Mouse (Mus musculus) heart, postnatal 14 days (tissue): Measurements from ENCODE around the gene Ptprh. TPM values are rescaled to one million over a fixed set of nuclear protein-coding genes. Genes with fewer than 3 reads are reported as not detected.
"Not testable (repeated sequence)": the region's sequence is repeated elsewhere in the genome, so short reads cannot be mapped to it uniquely, and the experiment has no call there.

Experiments used
- DNase-seq, 2 experiments: peaks; one replicate each; pipeline ENCODE4 v3.0.0; 2021 to 2022
- intact Hi-C: fragments of 180-260 bp; cut with DNase I; formaldehyde crosslinking; loops from one replicate; pipeline ENCODE4 v1.15.1; 2025
- total RNA-seq, 2 experiments: library from RNA; stranded (reverse); gene quantifications; 2 replicates each; pipeline ENCODE4 v1.2.3; 2021

Ptprh gene
- total RNA-seq, 2 experiments from 2014 or later, result not detected

- no peak for DNase-seq
- intact Hi-C loops, result no loop called here
Observed at GRCm38 (mm10) chr7:4611921-4612341, 8.1 kb upstream of the Ptprh start.

- intact Hi-C loops, result no loop called here
- DNase-seq, result no peak
Observed at GRCm38 (mm10) chr7:4611511-4611910, 7.7 kb upstream of the Ptprh start.

GRCm38 (mm10) chr7:4608002-4608401 is 4.2 kb upstream of the Ptprh start:
- no peak for DNase-seq

GRCm38 (mm10) chr7:4602969-4603368 is 872 bp downstream of the Ptprh start:
- DNase-seq, result no peak
- intact Hi-C loops, result no loop called here

More at GRCm38 (mm10) chr7:4608002-4608401, 4.2 kb upstream of the Ptprh start:
- intact Hi-C loops, result no loop called here

GRCm38 (mm10) chr7:4597046-4597445 is 6.8 kb downstream of the Ptprh start:
- intact Hi-C loops, DNase-seq: not testable (repeated sequence)

GRCm38 (mm10) chr7:4581481-4581880 is 22.4 kb downstream of the Ptprh start:
- DNase-seq, intact Hi-C loops: not testable (repeated sequence)

- intact Hi-C loops, DNase-seq: not testable (repeated sequence)
Observed at GRCm38 (mm10) chr7:4572361-4572760, 31.5 kb downstream of the Ptprh start.

GRCm38 (mm10) chr7:4562660-4563059 is 41.2 kb downstream of the Ptprh start:
- no peak for DNase-seq
- intact Hi-C loops, result no loop called here

- intact Hi-C loops, result loop anchor here (2.0 to 10.0 kb wide), 5 partner anchors 148 to 498 kb away; partner anchors contain the start of genes Rpl28 and Zfp580
- no peak for DNase-seq
Observed at GRCm38 (mm10) chr7:4557167-4557560, 46.7 kb downstream of the Ptprh start.

GRCm38 (mm10) chr7:4556256-4557166 is 47.3 kb downstream of the Ptprh start:
- DNase-seq, result peak; percentile 80 to 81
- intact Hi-C loops, result loop anchor here (2.0 to 10.0 kb wide), 5 partner anchors 148 to 498 kb away; partner anchors contain the start of genes Rpl28 and Zfp580

- intact Hi-C loops, result no loop called here
Observed at GRCm38 (mm10) chr7:4547221-4547641, 56.6 kb downstream of the Ptprh start, which contains the start of gene Syt5. Gene Syt5 (minus strand): TSS chr7:4547541.

GRCm38 (mm10) chr7:4546591-4547131 is 57.2 kb downstream of the Ptprh start:
- peak; percentile 56 to 71 for DNase-seq
- intact Hi-C loops, result no loop called here

More at GRCm38 (mm10) chr7:4547221-4547641, 56.6 kb downstream of the Ptprh start, which contains the start of gene Syt5:
- DNase-seq, result no peak

GRCm38 (mm10) chr7:4546050-4546449 is 57.8 kb downstream of the Ptprh start:
- no peak for DNase-seq
- intact Hi-C loops, result no loop called here

GRCm38 (mm10) chr7:4542013-4542412 is 61.8 kb downstream of the Ptprh start:
- no peak for DNase-seq
- intact Hi-C loops, result no loop called here

GRCm38 (mm10) chr7:4541344-4541743 is 62.5 kb downstream of the Ptprh start:
- DNase-seq, result no peak
- intact Hi-C loops, result no loop called here

- no peak for DNase-seq
- intact Hi-C loops, result no loop called here
Observed at GRCm38 (mm10) chr7:4539019-4539418, 64.8 kb downstream of the Ptprh start.

GRCm38 (mm10) chr7:4537181-4537580 is 66.7 kb downstream of the Ptprh start:
- no peak for DNase-seq
- intact Hi-C loops, result no loop called here

- DNase-seq, result no peak
- intact Hi-C loops, result no loop called here
Observed at GRCm38 (mm10) chr7:4536369-4536768, 67.5 kb downstream of the Ptprh start.

- intact Hi-C loops, result no loop called here
- peak; percentile 53 to 74 for DNase-seq
Observed at GRCm38 (mm10) chr7:4532005-4532729, 71.7 kb downstream of the Ptprh start, which contains the start of gene Dnaaf3. Gene Dnaaf3 (minus strand): TSS chr7:4532453.

- DNase-seq, intact Hi-C loops: not testable (repeated sequence)
Observed at GRCm38 (mm10) chr7:4530166-4530565, 73.7 kb downstream of the Ptprh start.
